Mouse (Mus musculus) midbrain, postnatal 0 days (tissue): Measurements from ENCODE around the gene Meis2. TPM values are rescaled to one million over a fixed set of nuclear protein-coding genes. Genes with fewer than 3 reads are reported as not detected.

Experiments used
- ATAC-seq: fragments of 200-750 bp; cut with Nextera tagmentation; 2 replicates; pipeline ENCODE4 v1.8.0; 2017; ENCODE audit warnings: moderate number of reproducible peaks, mild to moderate bottlenecking, moderate TSS enrichment, moderate library complexity; ENCODE audit not compliant: low FRiP score
- DNase-seq: peaks from one replicate; pipeline ENCODE4 v3.0.0-alpha.2; 2015; ENCODE audit warnings: low spot score
- H3K27ac ChIP-seq: fragments of 300-500 bp; sonication (generic); 2 replicates; pipeline ENCODE4 v1.5.1; 2014; ENCODE audit warnings: low read depth, mild to moderate bottlenecking, low read length, mixed read lengths
- H3K27me3 ChIP-seq: fragments of 300-500 bp; sonication (generic); 2 replicates; pipeline ENCODE4 v1.6.1; 2014; ENCODE audit warnings: low read length, control low read depth, mixed read lengths; ENCODE audit not compliant: insufficient read depth
- H3K36me3 ChIP-seq: fragments of 300-500 bp; sonication (generic); 2 replicates; pipeline ENCODE4 v1.6.1; 2014; ENCODE audit warnings: low read length, control low read depth, mixed read lengths; ENCODE audit not compliant: insufficient read depth
- H3K4me1 ChIP-seq: fragments of 300-500 bp; sonication (generic); 2 replicates; pipeline ENCODE4 v1.6.1; 2014; ENCODE audit warnings: mild to moderate bottlenecking, control low read depth, antibody characterized with exemption, low read length, mixed read lengths; ENCODE audit not compliant: insufficient read depth
- H3K4me2 ChIP-seq: fragments of 300-500 bp; sonication (generic); 2 replicates; pipeline ENCODE4 v1.6.1; 2014; ENCODE audit warnings: low read depth, mild to moderate bottlenecking, low read length, mixed read lengths; ENCODE audit not compliant: poor library complexity, severe bottlenecking
- H3K4me3 ChIP-seq: fragments of 300-500 bp; sonication (generic); 2 replicates; pipeline ENCODE4 v1.5.1; 2014; ENCODE audit warnings: low read depth, mild to moderate bottlenecking, low read length, moderate library complexity
- H3K9ac ChIP-seq: fragments of 300-500 bp; sonication (generic); replicated peaks from 2 replicates; pipeline ENCODE4 v1.6.1; 2014; ENCODE audit warnings: mild to moderate bottlenecking, low read length, moderate library complexity, mixed read lengths; ENCODE audit not compliant: poor library complexity, severe bottlenecking
- H3K9me3 ChIP-seq: fragments of 300-500 bp; sonication (generic); 2 replicates; pipeline ENCODE4 v1.6.1; 2016; ENCODE audit warnings: low read length, control low read depth
- CTCF ChIP-seq: IDR thresholded peaks from 2 replicates; pipeline ENCODE4 v1.5.1; 2016; ENCODE audit warnings: antibody characterized with exemption, mild to moderate bottlenecking
- WGBS: fragments of 180-500 bp; shearing (Covaris S2); extraction: QIAGEN DNeasy Blood & Tissue Kit; methylation state at CpG from one replicate; pipeline ENCODE4 v1.1.7; 2014; 5-methylcytosine and 5-hydroxymethylcytosine counted together
- polyA plus RNA-seq: library from polyadenylated mRNA; unstranded; fragments of >200 nt; fragmentation: Nextera tagmentation; extraction: Ambion mirVana; gene quantifications from 2 replicates; pipeline ENCODE4 v1.2.1, GENCODE M21; 2015
- total RNA-seq: library from RNA; depleted of rRNA; stranded (reverse); fragments of >200 nt; gene quantifications from 2 replicates; pipeline ENCODE4 v1.2.3, GENCODE M21; 2014

The Meis2 gene
- total and polyA plus RNA-seq, 2 experiments from 2014 or later, result 52.1 to 147 TPM

DNA sequence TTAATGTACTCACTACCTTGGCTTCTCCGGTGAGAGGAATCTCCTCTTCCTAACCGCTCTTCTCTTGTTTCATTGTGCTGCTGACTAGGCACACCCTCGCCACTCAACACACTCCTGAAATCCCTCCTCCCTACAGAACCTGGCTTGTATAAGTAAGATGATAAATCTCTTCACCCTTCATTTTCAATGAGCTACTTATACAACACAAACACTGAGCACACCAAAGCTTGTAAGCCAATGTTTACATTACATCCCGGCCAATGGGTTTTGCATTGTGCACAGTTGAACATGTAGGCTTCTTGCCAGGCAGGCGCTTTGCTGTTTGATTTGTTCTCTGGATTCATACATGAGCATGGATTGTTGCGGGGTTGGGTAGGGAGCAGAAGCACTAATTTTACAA lies 247.7 kb downstream of the Meis2 start:
- 89% methylated on average over 6 of the region's 6 CpGs for WGBS
- ATAC-seq (no peak), DNase-seq (no peak)

DNA sequence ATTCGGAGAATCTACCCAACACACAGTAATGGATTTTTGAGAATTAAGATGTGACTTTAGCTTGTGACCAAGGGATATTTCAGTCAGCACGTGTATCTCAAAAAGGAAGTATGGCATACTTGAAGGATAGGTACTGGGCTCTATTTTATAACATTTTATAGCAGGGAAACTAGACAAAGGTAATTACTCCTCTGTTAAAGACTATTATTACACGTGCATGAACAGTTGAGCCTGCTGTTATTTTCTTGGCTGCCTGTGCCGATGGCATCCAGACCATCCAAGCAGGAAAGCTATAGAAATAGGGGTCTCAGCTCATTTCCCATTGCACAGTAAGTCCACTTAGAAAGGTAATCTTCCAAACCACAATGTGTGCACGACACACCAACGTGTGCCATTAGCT lies 251.9 kb downstream of the Meis2 start:
- Histone ChIP-seq H3K9ac (no peak overlapping the region), H3K4me3 (no peak overlapping the region), H3K4me2 (no peak overlapping the region), H3K27ac (no peak overlapping the region), H3K9me3 (no peaks in the 10 kb centered on the region), H3K27me3 (no peaks in the 10 kb centered on the region), H3K4me1 (no peaks in the 10 kb centered on the region), H3K36me3 (no peaks in the 10 kb centered on the region)
- peak; percentile 2 for DNase-seq
- WGBS, result 67% methylated on average over 6 of the region's 6 CpGs
- ATAC-seq, result no peak
- no peak for TF ChIP-seq CTCF

More for the DNA sequence above, 247.7 kb downstream of the Meis2 start:
- no peaks in the 10 kb centered on the region for H3K9me3 ChIP-seq
- H3K4me3 ChIP-seq, result no peak overlapping the region
- no peak for TF ChIP-seq CTCF
- H3K4me2 ChIP-seq, result no peak overlapping the region
- H3K27ac ChIP-seq, result no peak overlapping the region
- no peaks in the 10 kb centered on the region for H3K27me3 ChIP-seq
- no peaks in the 10 kb centered on the region for H3K36me3 ChIP-seq
- no peak overlapping the region for H3K9ac ChIP-seq
- H3K4me1 ChIP-seq, result no peaks in the 10 kb centered on the region

DNA sequence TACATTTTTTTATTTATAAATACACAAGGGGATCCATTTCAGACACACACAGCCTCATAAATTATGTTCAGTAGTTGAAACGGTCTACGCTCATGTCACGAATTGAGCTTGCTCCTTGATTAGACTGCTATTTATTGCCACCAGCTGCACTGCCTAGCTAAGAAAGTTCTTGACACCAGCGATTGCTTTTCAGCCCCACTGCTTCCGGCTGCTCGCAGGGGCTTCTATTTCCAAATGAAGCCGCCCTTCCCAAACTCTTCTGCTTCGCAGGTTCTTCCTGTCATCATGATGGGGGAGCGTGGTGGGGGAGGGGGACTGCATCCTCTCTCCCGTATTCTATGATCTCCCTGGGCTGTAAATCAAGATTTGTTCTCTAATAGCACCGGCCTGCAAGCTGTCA lies 252.3 kb downstream of the Meis2 start:
- no peak overlapping the region for H3K27ac ChIP-seq
- no peaks in the 10 kb centered on the region for H3K27me3 ChIP-seq
- H3K9ac ChIP-seq, result no peak overlapping the region
- ATAC-seq, result no peak
- DNase-seq, result peak; percentile 35
- H3K4me1 ChIP-seq, result no peaks in the 10 kb centered on the region
- H3K4me2 ChIP-seq, result no peak overlapping the region
- H3K4me3 ChIP-seq, result no peak overlapping the region
- H3K9me3 ChIP-seq, result no peaks in the 10 kb centered on the region
- no peak for TF ChIP-seq CTCF
- no peaks in the 10 kb centered on the region for H3K36me3 ChIP-seq
- 61% methylated on average over 11 of the region's 11 CpGs for WGBS
